Mouse (Mus musculus): Measurements from ENCODE around the gene Nav2.

- TF ChIP-seq MYOG (IDR thresholded peaks at IDR 0.05; ENCODE audit: control insufficient read depth in 1 of 3, insufficient read depth in 1 of 3, insufficient read length in 2 of 3, low read depth in 2 of 3), result no peak
- TF ChIP-seq TCF12 (IDR thresholded peaks at IDR 0.05; ENCODE audit: insufficient read depth, poor library complexity, severe bottlenecking), result no peak
- no peak for TF ChIP-seq POLR2A (IDR thresholded peaks at IDR 0.05; ENCODE audit: insufficient read length, low read depth)
- no peak for TF ChIP-seq REST (IDR thresholded peaks at IDR 0.05; ENCODE audit: insufficient read depth, insufficient read length)
- TF ChIP-seq POLR2AphosphoS2 (IDR thresholded peaks at IDR 0.05; ENCODE audit: insufficient read length, low read depth), result no peak
- TF ChIP-seq MAX (IDR thresholded peaks at IDR 0.05; ENCODE audit: low read depth), result no peak
- TF ChIP-seq MYOD1 (IDR thresholded peaks at IDR 0.05; ENCODE audit: control insufficient read depth in 1 of 3, insufficient read length in 2 of 3, low read depth in 2 of 3), result no peak
- TF ChIP-seq E2F4 (IDR thresholded peaks at IDR 0.05; ENCODE audit: insufficient read depth), result no peak
- TF ChIP-seq USF1 (IDR thresholded peaks at IDR 0.05; ENCODE audit: low read depth), result no peak
- TF ChIP-seq CEBPB (IDR thresholded peaks at IDR 0.05; ENCODE audit: insufficient read depth, poor library complexity, severe bottlenecking), result no peak
These were observed 197.0 kb downstream of the Nav2 start for GRCm38 (mm10) chr7:49105501-49105900.
